14 mouse cellular contexts compared by ENCODE assay signal in the genomic region with DNA sequence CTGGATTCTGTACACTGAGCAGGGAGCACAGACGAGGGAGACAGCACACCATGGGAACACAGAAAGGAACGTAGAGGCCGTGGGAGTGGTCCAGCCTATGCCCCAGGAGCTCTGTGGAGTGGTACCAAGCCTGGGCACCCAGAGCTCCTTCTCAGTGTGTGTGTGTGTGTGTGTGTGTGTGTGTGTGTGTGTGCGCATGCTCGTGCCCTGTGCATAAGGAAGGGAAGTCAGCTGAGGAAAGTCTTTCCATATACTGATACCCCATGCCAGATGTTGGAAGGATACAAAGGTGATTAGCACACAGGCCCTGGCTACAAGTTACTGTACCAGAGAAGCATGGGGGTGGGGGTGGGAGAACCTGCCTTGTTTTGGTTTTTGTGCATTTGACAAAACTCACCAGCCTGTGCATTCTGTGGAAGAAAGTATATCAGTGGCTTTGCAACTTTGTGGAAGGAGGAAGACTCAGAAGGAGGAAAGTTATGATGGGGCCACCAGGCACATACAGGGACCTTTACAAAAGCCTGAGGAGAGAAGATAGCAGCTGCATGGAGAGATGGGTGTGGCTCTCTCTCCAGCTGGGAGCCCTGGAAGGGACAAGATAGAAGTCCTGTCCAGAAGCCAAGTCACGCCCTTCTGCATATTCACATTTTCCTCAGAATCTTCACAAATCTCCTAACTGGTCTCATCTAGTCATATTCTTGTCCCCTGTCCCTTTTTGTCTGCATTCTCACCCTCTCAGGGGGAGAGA. TPM values are rescaled to one million over a fixed set of nuclear protein-coding genes. Genes with fewer than 3 reads are reported as not detected.
A peak's percentile ranks its signal among the peaks of the same experiment; 100 is the strongest.
DNase-seq lines count a peak whose midpoint lies in the region; ATAC-seq and TF ChIP-seq lines count a peak whose summit lies in the region.
"Had no signal": no experiment of that assay in that cellular context is flagged by ENCODE, and none has a peak within 500 bp of the region (broad histone marks: within the 10 kb centered on the region; RNA-seq: fewer than 3 reads in every experiment).

No protein-coding gene starts in this region.

- H3K27me3 ChIP-seq in midbrain, embryonic 10.5 days (ENCODE audit: low read depth, poor library complexity, severe bottlenecking) = peaks cover 19% of the 10 kb centered on the region; the same call in 1 of the 2 replicates
- H3K27me3 ChIP-seq in midbrain, postnatal 0 days (ENCODE audit: insufficient read depth, low read length) = no peaks in the 10 kb centered on the region
- H3K27me3 ChIP-seq in embryonic facial prominence, embryonic 14.5 days (replicated peaks; ENCODE audit: control insufficient read depth, insufficient read depth, low read length) = 0 out of 2 replicates have a peak, but pooled peaks cover 4% of the 10 kb centered on the region
- no peaks in the 10 kb centered on the region; the same call in 1 of the 2 replicates for H3K27me3 ChIP-seq in liver, embryonic 16.5 days (ENCODE audit: control insufficient read depth, insufficient read depth, low read depth, low read length)
- H3K27me3 ChIP-seq in stomach, postnatal 0 days (ENCODE audit: control insufficient read depth, insufficient read depth, low read length) = no peaks in the 10 kb centered on the region

- H3K4me3 ChIP-seq in midbrain, embryonic 10.5 days = no peak overlapping the region
- no peak overlapping the region for H3K4me3 ChIP-seq in midbrain, postnatal 0 days (ENCODE audit: low read depth, low read length)
- H3K4me3 ChIP-seq in embryonic facial prominence, embryonic 14.5 days (ENCODE audit: low read depth, low read length) = no peak overlapping the region
- H3K4me3 ChIP-seq in liver, embryonic 16.5 days (ENCODE audit: low read depth, low read length) = peak overlapping the region; percentile 41
- no peak overlapping the region for H3K4me3 ChIP-seq in stomach, postnatal 0 days (ENCODE audit: low read depth, low read length)
- H3K4me3 ChIP-seq: left cerebral cortex, adult 2 months had no signal

- WGBS in midbrain, embryonic 10.5 days = 81% methylated on average over 6 of the region's 6 CpGs
- WGBS in midbrain, postnatal 0 days = 83% methylated on average over 6 of the region's 6 CpGs
- WGBS in embryonic facial prominence, embryonic 14.5 days = 71% methylated on average over 5 of the region's 6 CpGs
- WGBS in liver, embryonic 16.5 days (ENCODE audit: insufficient replicate concordance) = 34% methylated on average over 6 of the region's 6 CpGs
- WGBS in stomach, postnatal 0 days = 67% methylated on average over 6 of the region's 6 CpGs

- no peak for TF ChIP-seq CTCF in midbrain, postnatal 0 days (IDR thresholded peaks at IDR 0.05)
- TF ChIP-seq CTCF in stomach, postnatal 0 days (IDR thresholded peaks at IDR 0.05; ENCODE audit: low read depth) = no peak

- H3K4me2 ChIP-seq in midbrain, postnatal 0 days (ENCODE audit: low read depth, low read length, poor library complexity, severe bottlenecking) = no peak overlapping the region
- H3K4me2 ChIP-seq in embryonic facial prominence, embryonic 14.5 days (ENCODE audit: low read depth, low read length) = no peak overlapping the region
- peak overlapping the region; percentile 77 for H3K4me2 ChIP-seq in liver, embryonic 16.5 days (ENCODE audit: low read depth, low read length)
- H3K4me2 ChIP-seq in stomach, postnatal 0 days (replicated peaks; ENCODE audit: low read depth) = no peak overlapping the region

- H3K36me3 ChIP-seq in midbrain, embryonic 10.5 days = no peaks in the 10 kb centered on the region
- H3K36me3 ChIP-seq in midbrain, postnatal 0 days (ENCODE audit: insufficient read depth, low read length) = no peaks in the 10 kb centered on the region
- H3K36me3 ChIP-seq in embryonic facial prominence, embryonic 14.5 days (ENCODE audit: control insufficient read depth, insufficient read depth, low read length) = no peaks in the 10 kb centered on the region
- no peaks in the 10 kb centered on the region for H3K36me3 ChIP-seq in liver, embryonic 16.5 days (ENCODE audit: control insufficient read depth, insufficient read depth)
- H3K36me3 ChIP-seq in stomach, postnatal 0 days (ENCODE audit: control insufficient read depth, insufficient read depth, low read length) = no peaks in the 10 kb centered on the region

- H3K27ac ChIP-seq in midbrain, embryonic 10.5 days (replicated peaks) = 0 out of 2 replicates have a peak overlapping the region, but pooled peaks have one; percentile 17
- H3K27ac ChIP-seq in midbrain, postnatal 0 days (ENCODE audit: low read depth, low read length) = no peak overlapping the region
- H3K27ac ChIP-seq in embryonic facial prominence, embryonic 14.5 days (replicated peaks; ENCODE audit: low read depth, low read length) = no peak overlapping the region
- peak overlapping the region; percentile 98 for H3K27ac ChIP-seq in liver, embryonic 16.5 days (ENCODE audit: low read length)
- no peak overlapping the region for H3K27ac ChIP-seq in stomach, postnatal 0 days (replicated peaks)
- H3K27ac ChIP-seq: left cerebral cortex, adult 2 months had no signal

- peaks cover 9% of the 10 kb centered on the region for H3K4me1 ChIP-seq in midbrain, embryonic 10.5 days
- peaks cover 4% of the 10 kb centered on the region; the same call in 1 of the 2 replicates for H3K4me1 ChIP-seq in midbrain, postnatal 0 days (ENCODE audit: insufficient read depth, low read length)
- H3K4me1 ChIP-seq in embryonic facial prominence, embryonic 14.5 days (ENCODE audit: control insufficient read depth, insufficient read depth, low read length) = no peaks in the 10 kb centered on the region
- H3K4me1 ChIP-seq in liver, embryonic 16.5 days (ENCODE audit: control insufficient read depth, low read depth, low read length) = peaks cover 41% of the 10 kb centered on the region
- no peaks in the 10 kb centered on the region for H3K4me1 ChIP-seq in stomach, postnatal 0 days (replicated peaks; ENCODE audit: control insufficient read depth, insufficient read depth)

- no peak overlapping the region for H3K9ac ChIP-seq in midbrain, postnatal 0 days (replicated peaks; ENCODE audit: low read length, poor library complexity, severe bottlenecking)
- no peak overlapping the region for H3K9ac ChIP-seq in embryonic facial prominence, embryonic 14.5 days (ENCODE audit: low read depth, low read length)
- peak overlapping the region; percentile 65 for H3K9ac ChIP-seq in liver, embryonic 16.5 days (ENCODE audit: low read depth, low read length)
- no peak overlapping the region for H3K9ac ChIP-seq in stomach, postnatal 0 days (ENCODE audit: low read length)

- no peaks in the 10 kb centered on the region for H3K9me3 ChIP-seq in midbrain, embryonic 10.5 days (replicated peaks)
- no peaks in the 10 kb centered on the region for H3K9me3 ChIP-seq in midbrain, postnatal 0 days (ENCODE audit: low read length)
- H3K9me3 ChIP-seq in embryonic facial prominence, embryonic 14.5 days (ENCODE audit: control insufficient read depth, low read length) = no peaks in the 10 kb centered on the region
- H3K9me3 ChIP-seq in liver, embryonic 16.5 days (replicated peaks; ENCODE audit: control insufficient read depth, low read length) = no peaks in the 10 kb centered on the region
- no peaks in the 10 kb centered on the region for H3K9me3 ChIP-seq in stomach, postnatal 0 days (ENCODE audit: control insufficient read depth, low read length)

- no peak for TF ChIP-seq EP300 in stomach, postnatal 0 days (optimal IDR thresholded peaks at IDR 0.05)

- DNase-seq in midbrain, embryonic 10.5 days (ENCODE audit: low spot score) = no peak
- DNase-seq in midbrain, postnatal 0 days (ENCODE audit: low spot score) = no peak
- DNase-seq in embryonic facial prominence, embryonic 14.5 days (ENCODE audit: low spot score) = peak; percentile 18
- DNase-seq in stomach, postnatal 0 days (ENCODE audit: low spot score) = no peak
- no peak for DNase-seq in ovary, adult 18-20 months (ENCODE audit: low spot score)
- DNase-seq in cerebellum, adult 9-11 months = no peak
- no peak for DNase-seq in frontal cortex, postnatal 36 days (ENCODE audit: low spot score in 2 of 2)
- DNase-seq: cerebellum, adult 2 months; gastrocnemius, postnatal 36 days; lung, postnatal 10 days had no signal

- no peak for ATAC-seq in midbrain, postnatal 0 days (ENCODE audit: low FRiP score)
- ATAC-seq in embryonic facial prominence, embryonic 14.5 days (ENCODE audit: low read depth) = no peak
- peak; percentile 97 for ATAC-seq in liver, embryonic 16.5 days (ENCODE audit: low read depth)
- 0 out of 2 replicates have a peak, but pooled peaks have one; percentile 6 for ATAC-seq in stomach, postnatal 0 days (ENCODE audit: low FRiP score, low TSS enrichment)

RNA-seq across cellular contexts. Expression of gene Pkp1, which starts 22.4 kb away (rescaled TPM):
- not detected in 2 replicates for polyA plus RNA-seq in midbrain, embryonic 10.5 days (2016; fragmentation: Nextera tagmentation; extraction: Ambion mirVana)
- total RNA-seq in midbrain, postnatal 0 days (2014; rRNA removed) = 0.24 and 2.9 TPM in 2 replicates
- polyA plus RNA-seq in midbrain, postnatal 0 days (2015; fragmentation: Nextera tagmentation; extraction: Ambion mirVana) = 0.09 and 0.16 TPM in 2 replicates
- 15.2 and 20.1 TPM in 2 replicates for polyA plus RNA-seq in embryonic facial prominence, embryonic 14.5 days (2014; fragmentation: Nextera tagmentation; extraction: Ambion mirVana)
- not detected in 2 replicates for polyA plus RNA-seq in liver, embryonic 16.5 days (2015; fragmentation: Nextera tagmentation; extraction: Ambion mirVana)
- 29.8 and 34.2 TPM in 2 replicates for polyA plus RNA-seq in stomach, postnatal 0 days (2015; fragmentation: Nextera tagmentation; extraction: Ambion mirVana)
- total RNA-seq: adrenal gland, adult 18-20 months; monocyte, adult 5-6 weeks had no signal

Comparison
In these comparisons a context has a peak if more than half of its experiments do, and no peak if none do; other contexts are left out.
1. H3K27ac ChIP-seq: peak in midbrain, embryonic 10.5 days (single experiment) and liver, embryonic 16.5 days (single experiment); none in midbrain, postnatal 0 days (single experiment), embryonic facial prominence, embryonic 14.5 days (single experiment) and stomach, postnatal 0 days (single experiment).
2. ATAC-seq: peak in liver, embryonic 16.5 days (single experiment) and stomach, postnatal 0 days (single experiment); none in midbrain, postnatal 0 days (single experiment) and embryonic facial prominence, embryonic 14.5 days (single experiment).
3. RNA of gene Pkp1, which starts 22.4 kb away (polyA plus RNA-seq): 29.8 to 34.2 TPM in stomach, postnatal 0 days and 15.2 to 20.1 TPM in embryonic facial prominence, embryonic 14.5 days; 0.09 to 0.16 TPM in midbrain, postnatal 0 days, not detected in midbrain, embryonic 10.5 days and not detected in liver, embryonic 16.5 days; every median in the first group is over 10 times any median in the second.